Mouse (Mus musculus): Measurements from ENCODE around the gene Med24.

GRCm38 (mm10) chr11:98738428-98738911 lies 9.2 kb upstream of the Med24 start:
- TF ChIP-seq GATA1 (IDR thresholded peaks at IDR 0.05; ENCODE audit: low read length) (no peak), TAL1 (IDR thresholded peaks at IDR 0.05; ENCODE audit: low read length) (no peak)

Data from erythroblast, embryonic 14.5 days (primary cell).